Mouse (Mus musculus) CH12.LX (cell line): Measurements from ENCODE around the gene Adgrl3. TPM values are rescaled to one million over a fixed set of nuclear protein-coding genes. Genes with fewer than 3 reads are reported as not detected.

Source experiments
- DNase-seq: peaks from one replicate; pipeline ENCODE4 v3.0.0-alpha.2; 2013; ENCODE audit errors: extremely low read depth
- H3K27ac ChIP-seq: 2 replicates; pipeline ENCODE4 v1.5.1; 2012; ENCODE audit warnings: low read depth, mild to moderate bottlenecking, control low read depth, moderate library complexity; ENCODE audit not compliant: insufficient read depth
- H3K27me3 ChIP-seq: replicated peaks from 2 replicates; pipeline ENCODE3; 2012; ENCODE audit warnings: inconsistent platforms
- H3K36me3 ChIP-seq, 2 experiments: replicated peaks in 1 of 2; 2 replicates each; pipeline versions ENCODE3 to v1.6.1; 2012; ENCODE audit warnings: inconsistent platforms in 1 of 2, low read length in 1 of 2, mild to moderate bottlenecking in 1 of 2, mixed read lengths in 1 of 2, moderate library complexity in 1 of 2; ENCODE audit not compliant: control insufficient read depth in 1 of 2, insufficient read depth in 1 of 2
- H3K4me1 ChIP-seq, 2 experiments: 2 replicates each; pipeline ENCODE4 v1.6.1; 2012; ENCODE audit warnings: inconsistent platforms in 1 of 2, moderate library complexity in 1 of 2; ENCODE audit not compliant: insufficient read depth in 2 of 2, control insufficient read depth in 1 of 2
- H3K4me2 ChIP-seq: 2 replicates; pipeline ENCODE4 v1.6.1; 2012; ENCODE audit warnings: low read depth, mild to moderate bottlenecking, control low read depth; ENCODE audit not compliant: poor library complexity, insufficient read depth, severe bottlenecking
- H3K4me3 ChIP-seq, 3 experiments: fragments of 150-350 bp in 1 of 3; sonication (generic) in 1 of 3; replicated peaks in 1 of 3; 2 replicates each; pipeline versions ENCODE3 to v1.5.1; 2011 to 2012; ENCODE audit warnings: low read depth in 2 of 3, low read length in 2 of 3, mild to moderate bottlenecking in 2 of 3, moderate library complexity in 2 of 3, control low read depth in 1 of 3, improper control_type of control experiment in 1 of 3, inconsistent platforms in 1 of 3, mixed read lengths in 1 of 3; ENCODE audit not compliant: poor library complexity in 1 of 3
- H3K79me2 ChIP-seq: replicated peaks from 2 replicates; pipeline ENCODE4 v1.6.1; 2012; ENCODE audit warnings: mild to moderate bottlenecking, moderate library complexity; ENCODE audit not compliant: control insufficient read depth, poor library complexity, insufficient read depth, severe bottlenecking; ENCODE audit errors: extremely low read depth
- H3K9ac ChIP-seq: 2 replicates; pipeline ENCODE4 v1.6.1; 2012; ENCODE audit warnings: low read depth, mild to moderate bottlenecking, control low read depth, moderate library complexity; ENCODE audit not compliant: insufficient read depth
- H3K9me3 ChIP-seq: replicated peaks from 2 replicates; pipeline ENCODE3; 2012; ENCODE audit warnings: low read length, inconsistent platforms, mixed read lengths
- BHLHE40 ChIP-seq: IDR thresholded peaks from 2 replicates; pipeline ENCODE4 v1.6.1; 2011; ENCODE audit warnings: mild to moderate bottlenecking, low read depth, low read length, improper control_type of control experiment
- CTCF ChIP-seq, 2 experiments: IDR thresholded peaks in 1 of 2; conservative IDR thresholded peaks in 1 of 2; 2 replicates each; pipeline ENCODE4 v1.5.1; 2011 to 2012; ENCODE audit warnings: low read depth in 2 of 2, low read length in 2 of 2, improper control_type of control experiment in 1 of 2, inconsistent platforms in 1 of 2, mild to moderate bottlenecking in 1 of 2, moderate library complexity in 1 of 2
- E2F4 ChIP-seq: IDR thresholded peaks from 2 replicates; pipeline ENCODE4 v1.6.1; 2011; ENCODE audit warnings: low read depth, low read length, improper control_type of control experiment; ENCODE audit not compliant: insufficient replicate concordance
- ELF1 ChIP-seq: IDR thresholded peaks from 2 replicates; pipeline ENCODE4 v1.6.1; 2014; ENCODE audit warnings: low read depth, mild to moderate bottlenecking, inconsistent platforms, low read length, improper control_type of control experiment
- GABPA ChIP-seq: IDR thresholded peaks from 2 replicates; pipeline ENCODE4 v1.6.1; 2012; ENCODE audit warnings: low read depth, low read length, improper control_type of control experiment, inconsistent platforms; ENCODE audit not compliant: insufficient replicate concordance
- IRF4 ChIP-seq: IDR thresholded peaks from 2 replicates; pipeline ENCODE4 v1.6.1; 2014; ENCODE audit warnings: low read depth, mild to moderate bottlenecking, inconsistent platforms, low read length, improper control_type of control experiment
- JUND ChIP-seq: conservative IDR thresholded peaks from 2 replicates; pipeline ENCODE4 v1.6.1; 2011; ENCODE audit warnings: low read depth, low read length, improper control_type of control experiment
- KAT2A ChIP-seq: IDR thresholded peaks from 2 replicates; pipeline ENCODE4 v1.6.1; 2012; ENCODE audit warnings: low read length, improper control_type of control experiment, inconsistent platforms; ENCODE audit not compliant: insufficient replicate concordance
- MAX ChIP-seq: IDR thresholded peaks from 2 replicates; pipeline ENCODE4 v1.6.1; 2011; ENCODE audit warnings: low read length, improper control_type of control experiment
- MEF2A ChIP-seq: IDR thresholded peaks from 2 replicates; pipeline ENCODE4 v1.6.1; 2014; ENCODE audit warnings: low read depth, mild to moderate bottlenecking, inconsistent platforms, low read length, improper control_type of control experiment, borderline replicate concordance
- MXI1 ChIP-seq: IDR thresholded peaks from 2 replicates; pipeline ENCODE4 v1.6.1; 2011; ENCODE audit warnings: mild to moderate bottlenecking, low read depth, low read length, improper control_type of control experiment
- MYC ChIP-seq: IDR thresholded peaks from 2 replicates; pipeline ENCODE4 v1.6.1; 2011; ENCODE audit warnings: low read depth, mild to moderate bottlenecking, improper control_type of control experiment, low read length
- NELFE ChIP-seq: IDR thresholded peaks from 2 replicates; pipeline ENCODE4 v1.6.1; 2011; ENCODE audit warnings: low read depth, low read length, improper control_type of control experiment
- NRF1 ChIP-seq: IDR thresholded peaks from 2 replicates; pipeline ENCODE4 v1.6.1; 2014; ENCODE audit warnings: low read depth, mild to moderate bottlenecking, inconsistent platforms, low read length, improper control_type of control experiment, moderate library complexity
- POLR2AphosphoS2 ChIP-seq: IDR thresholded peaks from 2 replicates; pipeline ENCODE4 v1.6.1; 2011; ENCODE audit warnings: low read depth, low read length, improper control_type of control experiment
- RAD21 ChIP-seq: IDR thresholded peaks from 2 replicates; pipeline ENCODE4 v1.6.1; 2011; ENCODE audit warnings: low read depth, mild to moderate bottlenecking, low read length, improper control_type of control experiment, moderate library complexity
- RCOR1 ChIP-seq: conservative IDR thresholded peaks from 2 replicates; pipeline ENCODE4 v1.6.1; 2012; ENCODE audit warnings: low read depth, mild to moderate bottlenecking, inconsistent platforms, low read length, improper control_type of control experiment
- UBTF ChIP-seq: IDR thresholded peaks from 2 replicates; pipeline ENCODE4 v1.6.1; 2012; ENCODE audit warnings: low read depth, mild to moderate bottlenecking, inconsistent platforms, low read length, improper control_type of control experiment, moderate library complexity
- USF1 ChIP-seq: IDR thresholded peaks from 2 replicates; pipeline ENCODE4 v1.6.1; 2014; ENCODE audit warnings: low read depth, mild to moderate bottlenecking, inconsistent platforms, low read length, improper control_type of control experiment
- ZC3H11A ChIP-seq: IDR thresholded peaks from 2 replicates; pipeline ENCODE4 v1.6.1; 2012; ENCODE audit warnings: low read depth, mild to moderate bottlenecking, inconsistent platforms, low read length, improper control_type of control experiment
- ZMIZ1 ChIP-seq: IDR thresholded peaks from 2 replicates; pipeline ENCODE4 v1.6.1; 2012; ENCODE audit warnings: low read depth, mild to moderate bottlenecking, inconsistent platforms, low read length, improper control_type of control experiment
- ZNF384 ChIP-seq: IDR thresholded peaks from 2 replicates; pipeline ENCODE4 v1.6.1; 2012; ENCODE audit warnings: low read depth, low read length, improper control_type of control experiment, inconsistent platforms
- dilution Hi-C: fragments of 300-500 bp; cut with MboI; formaldehyde crosslinking; loops from 2 replicates; pipeline ENCODE4 v1.14.3; 2020; ENCODE audit warnings: low sequenced_read_pairs; ENCODE audit not compliant: extremely low pct_unique_long_range_greater_than_20kb, extremely low pct_ligation_motif_present
- in situ Hi-C: fragments of 300-500 bp; cut with MboI; formaldehyde crosslinking; loops from 3 replicates; pipeline ENCODE4 v1.14.3; 2019; ENCODE audit warnings: low sequenced_read_pairs, low pct_ligation_motif_present, low pct_unique_long_range_greater_than_20kb, mixed read lengths
- polyA plus RNA-seq: library from polyadenylated mRNA; unstranded; fragments of >175 nt; gene quantifications from 2 replicates; pipeline ENCODE4 v1.2.1, GENCODE M21; 2012; ENCODE audit warnings: low read depth; ENCODE audit not compliant: insufficient read length
- total RNA-seq, 2 experiments: library from RNA; depleted of rRNA; stranded (reverse); fragments of 300-350 nt in 1 of 2; fragments of >200 nt in 1 of 2; gene quantifications; 2 replicates each; pipeline ENCODE4 v1.2.3; 2012 to 2014

Gene Adgrl3
- total and polyA plus RNA-seq, 3 experiments = 0.13 TPM; not detected in 2

DNA sequence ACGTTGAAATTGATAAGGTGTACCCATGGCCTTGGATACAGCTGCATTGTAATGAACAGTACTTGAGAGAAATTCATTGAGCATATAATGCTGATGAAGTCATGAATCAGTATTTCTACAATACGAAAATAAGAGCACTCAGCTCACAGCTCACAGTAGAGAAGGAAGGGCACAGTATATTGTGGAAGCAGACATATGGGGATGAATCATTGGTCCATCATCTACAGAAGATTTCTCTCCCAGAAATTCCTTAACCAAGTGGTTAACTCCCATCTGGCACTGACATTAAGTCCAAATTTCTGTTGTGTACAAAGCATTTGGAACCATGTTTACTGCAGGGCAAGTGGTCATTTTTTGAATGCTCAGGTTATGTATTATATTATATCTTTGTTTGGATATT is 35.3 kb downstream of the Adgrl3 start:
- no peaks in the 10 kb centered on the region for H3K27me3 ChIP-seq
- no peak overlapping the region for H3K9ac ChIP-seq
- in situ Hi-C loops = no loop called here
- no peaks in the 10 kb centered on the region for H3K79me2 ChIP-seq
- no peak overlapping the region for H3K4me3 ChIP-seq
- H3K4me1 ChIP-seq = no peaks in the 10 kb centered on the region
- no peaks in the 10 kb centered on the region for H3K9me3 ChIP-seq
- TF ChIP-seq IRF4 (no peak), MAX (no peak), GABPA (no peak), ZC3H11A (no peak), KAT2A (no peak)
- no peaks in the 10 kb centered on the region for H3K36me3 ChIP-seq
- no peak overlapping the region for H3K27ac ChIP-seq
- dilution Hi-C loops = no loop called here
- no peak overlapping the region for H3K4me2 ChIP-seq
- no peak for DNase-seq

DNA sequence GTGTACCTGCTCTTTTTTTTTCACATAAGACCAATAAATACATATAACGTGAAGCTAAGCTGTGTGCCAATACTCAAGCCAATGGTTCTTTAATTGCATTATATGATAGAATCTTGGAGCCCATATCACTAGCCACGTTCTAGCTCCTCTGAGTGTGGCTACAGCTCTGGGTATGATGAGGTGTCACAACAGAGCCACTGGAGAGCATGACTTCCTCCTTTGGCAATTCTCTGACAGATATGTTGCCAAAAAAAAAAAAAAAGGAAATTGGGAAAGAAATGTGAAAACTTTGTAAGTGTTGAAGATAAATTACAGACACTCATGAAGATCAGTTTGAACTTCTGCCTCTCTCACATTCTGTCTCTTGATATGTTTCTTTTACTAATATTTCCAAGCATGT is 38.2 kb downstream of the Adgrl3 start:
- no peaks in the 10 kb centered on the region for H3K79me2 ChIP-seq
- H3K27me3 ChIP-seq = no peaks in the 10 kb centered on the region
- no peak overlapping the region for H3K9ac ChIP-seq
- dilution Hi-C loops (no loop called here), in situ Hi-C loops (no loop called here)
- TF ChIP-seq BHLHE40 (no peak), RCOR1 (no peak), CTCF (conservative IDR thresholded peaks at IDR 0.05 in 1 of 2, IDR thresholded peaks at IDR 0.05 in 1 of 2; ENCODE audit: low read depth in 2 of 2, low read length in 2 of 2) (no peak), NRF1 (no peak), MXI1 (no peak), POLR2AphosphoS2 (no peak), ZC3H11A (no peak), MYC (no peak), ZMIZ1 (no peak), USF1 (no peak), UBTF (no peak), MEF2A (no peak), RAD21 (no peak), ELF1 (no peak), E2F4 (no peak), NELFE (no peak), ZNF384 (no peak), JUND (no peak), MAX (no peak)
- no peak overlapping the region for H3K4me3 ChIP-seq
- H3K27ac ChIP-seq = no peak overlapping the region
- no peaks in the 10 kb centered on the region for H3K9me3 ChIP-seq
- DNase-seq = no peak
- H3K4me1 ChIP-seq = peaks cover 0 to 11% of the 10 kb centered on the region in 2 experiments; a peak in 2 of 4 replicates
- H3K36me3 ChIP-seq = no peaks in the 10 kb centered on the region
- H3K4me2 ChIP-seq = no peak overlapping the region
